Mouse (Mus musculus) retina, adult 2 months (tissue): ENCODE data around the gene Glcci1.

Source experiments
- DNase-seq: peaks from one replicate; pipeline ENCODE4 v3.0.0-alpha.2; 2012; ENCODE audit warnings: low read depth, low spot score

Glcci1 gene

GRCm38 (mm10) chr6:8509551-8509950 is at the start of gene Glcci1:
TSS of gene Glcci1 (plus strand) at chr6:8509600.
- DNase-seq: no peak

GRCm38 (mm10) chr6:8462447-8462846 is 47.0 kb upstream of the Glcci1 start:
- no peak for DNase-seq

- DNase-seq: no peak
Observed at GRCm38 (mm10) chr6:8465388-8465787, 44.0 kb upstream of the Glcci1 start.

- DNase-seq: no peak
Observed at GRCm38 (mm10) chr6:8465985-8466384, 43.4 kb upstream of the Glcci1 start.

- no peak for DNase-seq
Observed at GRCm38 (mm10) chr6:8467667-8468337, 41.6 kb upstream of the Glcci1 start.

GRCm38 (mm10) chr6:8469918-8470317 is 39.5 kb upstream of the Glcci1 start:
- DNase-seq: no peak

- DNase-seq: no peak
Observed at GRCm38 (mm10) chr6:8472125-8472524, 37.3 kb upstream of the Glcci1 start.

- no peak for DNase-seq
Observed at GRCm38 (mm10) chr6:8472915-8473314, 36.5 kb upstream of the Glcci1 start.

- no peak for DNase-seq
Observed at GRCm38 (mm10) chr6:8473498-8473897, 35.9 kb upstream of the Glcci1 start.

- no peak for DNase-seq
Observed at GRCm38 (mm10) chr6:8474316-8474715, 35.1 kb upstream of the Glcci1 start.

- no peak for DNase-seq
Observed at GRCm38 (mm10) chr6:8474820-8475219, 34.6 kb upstream of the Glcci1 start.

- DNase-seq: no peak
Observed at GRCm38 (mm10) chr6:8479176-8479575, 30.2 kb upstream of the Glcci1 start.

- no peak for DNase-seq
Observed at GRCm38 (mm10) chr6:8484437-8485275, 24.7 kb upstream of the Glcci1 start.

GRCm38 (mm10) chr6:8485414-8486175 is 23.8 kb upstream of the Glcci1 start:
- no peak for DNase-seq

- DNase-seq: no peak
Observed at GRCm38 (mm10) chr6:8486391-8487043, 22.9 kb upstream of the Glcci1 start.

- DNase-seq: no peak
Observed at GRCm38 (mm10) chr6:8487044-8487853, 22.2 kb upstream of the Glcci1 start.

- DNase-seq: no peak
Observed at GRCm38 (mm10) chr6:8488249-8488648, 21.2 kb upstream of the Glcci1 start.

GRCm38 (mm10) chr6:8489266-8489665 is 20.1 kb upstream of the Glcci1 start:
- no peak for DNase-seq

GRCm38 (mm10) chr6:8489938-8490585 is 19.3 kb upstream of the Glcci1 start:
- DNase-seq: no peak

GRCm38 (mm10) chr6:8492248-8492647 is 17.2 kb upstream of the Glcci1 start:
- no peak for DNase-seq
